Mouse (Mus musculus) CD8-positive naive resting alpha-beta T cell, adult 57 days (primary cell): Measurements from ENCODE around the gene Trappc10. TPM values are rescaled to one million over a fixed set of nuclear protein-coding genes. Genes with fewer than 3 reads are reported as not detected.

Source experiments
- total RNA-seq: library from RNA; stranded (reverse); gene quantifications from one replicate; pipeline ENCODE4 v1.2.4, GENCODE M21; 2023

Gene Trappc10
- 67.5 TPM for total RNA-seq

DNA sequence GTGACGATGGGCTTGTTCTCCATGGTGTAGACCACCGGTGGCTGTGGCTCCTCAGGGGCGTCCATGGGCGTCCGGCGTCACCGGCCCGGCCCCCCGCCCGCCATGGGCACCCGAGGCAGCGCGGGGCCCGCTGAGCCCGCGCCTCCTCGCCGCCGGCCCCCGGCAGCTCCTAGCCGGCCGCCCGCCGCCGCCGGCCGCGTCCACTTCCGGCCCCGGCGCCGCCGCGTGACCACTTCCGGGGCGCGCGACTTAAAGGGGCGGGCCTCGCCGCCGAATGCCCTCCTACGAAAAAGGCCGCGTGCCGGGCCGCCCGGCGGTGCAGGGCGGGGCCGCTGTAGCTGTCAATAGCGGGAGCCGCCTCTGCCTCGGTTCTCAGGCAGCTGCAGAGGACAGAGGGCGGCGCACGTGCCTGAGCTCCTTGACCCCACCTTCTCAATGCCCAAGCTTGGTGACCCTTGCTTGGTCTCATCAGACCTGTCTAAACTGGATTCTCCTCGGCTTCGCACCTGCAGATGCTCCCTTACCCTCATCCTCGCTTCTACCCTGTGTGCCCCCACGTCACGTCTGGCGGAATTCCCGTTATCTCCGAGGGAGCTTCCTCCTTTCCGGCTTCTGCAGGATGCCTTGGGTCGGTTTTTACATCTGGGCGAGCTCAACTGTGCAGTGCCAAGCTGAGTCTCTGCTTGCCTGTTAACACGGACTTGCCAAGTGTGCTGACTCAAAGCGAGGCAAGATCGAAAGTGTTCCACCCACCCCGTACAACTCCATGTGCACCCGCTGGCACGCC, at the start of gene Trappc10:
Trappc10 (minus strand) TSS at position 204 of the 787 bp plus-strand sequence.

DNA sequence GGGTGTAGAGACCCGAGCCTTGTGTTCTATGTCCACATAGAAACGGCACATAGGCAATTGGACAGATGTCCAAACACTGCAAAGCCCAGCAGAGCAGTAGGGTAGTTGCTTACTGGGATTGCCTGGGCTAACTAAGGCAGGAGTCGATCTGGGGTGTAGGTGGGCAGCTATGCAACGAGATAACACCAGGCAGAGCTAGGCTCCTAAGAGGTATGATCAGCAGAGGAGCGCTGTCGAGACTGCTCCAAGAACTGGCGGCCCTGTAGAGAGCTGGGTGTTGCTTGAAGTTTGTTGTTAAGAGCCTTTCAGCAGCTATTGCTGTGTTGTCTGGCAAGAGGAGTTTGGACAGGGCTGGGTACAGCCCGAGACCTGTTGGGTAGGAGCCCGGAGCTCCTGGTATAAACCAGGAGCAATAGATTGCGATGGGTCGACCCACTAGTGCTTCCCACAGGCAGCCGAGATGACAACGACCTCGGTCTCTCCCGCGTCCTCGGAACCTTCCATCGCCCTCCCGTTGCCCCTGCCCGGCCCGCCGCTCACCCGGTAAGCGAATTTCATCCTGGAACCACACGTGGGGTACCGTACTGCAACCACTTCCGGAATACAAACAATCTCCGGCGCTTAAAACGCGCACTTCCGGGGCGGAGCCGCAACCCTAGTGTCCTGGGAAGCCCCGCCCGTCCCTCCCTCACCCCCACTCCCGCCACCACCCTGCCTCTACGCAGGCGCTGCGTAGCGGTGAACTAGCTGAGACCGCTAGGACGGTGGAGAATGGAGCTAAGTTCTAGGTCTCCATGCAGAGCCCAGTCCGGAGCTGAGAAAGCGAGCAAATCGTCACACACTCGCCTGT, 59.7 kb downstream of the Trappc10 start, which contains the start of gene Pwp2:
Pwp2 (minus strand) TSS at position 619 of the 850 bp plus-strand sequence.

DNA sequence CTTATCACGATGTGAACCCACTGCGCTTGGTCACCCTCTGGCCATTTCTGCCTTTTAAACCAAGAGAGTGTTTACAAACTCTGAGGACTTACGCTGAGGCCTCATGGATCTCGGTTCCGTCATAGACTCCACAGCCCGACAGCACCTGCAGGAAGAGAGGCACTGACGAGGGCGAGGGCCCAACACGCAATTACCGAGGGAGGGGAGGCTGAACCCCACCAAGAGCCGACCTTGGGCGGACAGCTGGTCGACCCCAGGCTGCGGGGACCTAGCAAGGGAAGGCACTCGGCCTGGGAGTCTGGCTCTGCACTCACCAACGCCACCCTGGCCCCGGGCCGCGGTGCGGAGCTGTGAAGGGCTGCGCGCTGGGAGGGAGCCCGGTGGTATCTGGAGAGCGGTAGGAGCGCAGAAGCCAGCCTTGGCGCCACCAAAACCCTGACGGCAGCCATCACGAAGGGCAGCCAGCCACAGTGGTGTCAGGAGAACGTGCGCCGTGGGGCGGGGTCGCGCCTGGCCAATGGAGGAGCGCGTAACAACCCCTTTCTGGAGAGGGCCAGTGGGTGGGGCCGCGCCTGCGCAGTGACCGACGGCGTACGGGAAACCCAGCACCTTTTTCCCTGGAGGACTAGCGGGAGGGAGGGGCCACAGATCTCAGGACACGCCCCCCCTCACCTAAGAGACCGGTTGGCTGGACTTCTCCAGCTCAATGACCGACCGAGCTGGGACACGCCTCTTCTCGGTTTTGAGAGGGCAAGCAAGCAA, 75.0 kb downstream of the Trappc10 start, which contains the start of gene D10Jhu81e:
D10Jhu81e (minus strand) TSS at position 502 of the 762 bp plus-strand sequence.

Other genes with a start within 250 kb of the Trappc10 start
- gene Pfkl, start 234.6 kb downstream of the Trappc10 start, total RNA-seq = 64.9 TPM
- not detected for gene Dnmt3l, start 202.7 kb downstream of the Trappc10 start, total RNA-seq
- gene Aire, start 201.0 kb downstream of the Trappc10 start, total RNA-seq = 0.61 TPM
- 13.0 TPM for gene Icosl, start 175.3 kb downstream of the Trappc10 start, total RNA-seq
- gene D10Jhu81e, start 74.9 kb downstream of the Trappc10 start, total RNA-seq = 48.0 TPM
- 32.0 TPM for gene Pwp2, start 59.5 kb downstream of the Trappc10 start, total RNA-seq
- 121 TPM for gene Agpat3, start 107.8 kb upstream of the Trappc10 start, total RNA-seq
- 234 TPM for gene Rrp1, start 168.4 kb upstream of the Trappc10 start, total RNA-seq
- gene Cstb, start 181.0 kb upstream of the Trappc10 start, total RNA-seq = 29.9 TPM
- 16.2 TPM for gene Pdxk, start 220.3 kb upstream of the Trappc10 start, total RNA-seq